Mouse (Mus musculus): ENCODE data around the gene Tead2.

The Tead2 gene

GRCm38 (mm10) chr7:45257063-45257840 is 41.7 kb downstream of the Tead2 start:
- DNase-seq (ENCODE audit: extremely low spot score) = no peak

- no peak for DNase-seq (ENCODE audit: extremely low spot score)
These were observed 43.7 kb downstream of the Tead2 start for GRCm38 (mm10) chr7:45259281-45259680.

GRCm38 (mm10) chr7:45262266-45262665 is 46.7 kb downstream of the Tead2 start:
- DNase-seq (ENCODE audit: extremely low spot score) = no peak

GRCm38 (mm10) chr7:45263006-45263607 is 47.6 kb downstream of the Tead2 start:
- DNase-seq (ENCODE audit: extremely low spot score) = no peak

GRCm38 (mm10) chr7:45264348-45264747 is 48.8 kb downstream of the Tead2 start:
- DNase-seq (ENCODE audit: extremely low spot score) = no peak

GRCm38 (mm10) chr7:45265518-45265917 is 50.0 kb downstream of the Tead2 start:
- DNase-seq (ENCODE audit: extremely low spot score) = no peak

- no peak for DNase-seq (ENCODE audit: extremely low spot score)
These were observed 57.3 kb downstream of the Tead2 start for GRCm38 (mm10) chr7:45272786-45273412.

GRCm38 (mm10) chr7:45273672-45274071 is 58.1 kb downstream of the Tead2 start:
- no peak for DNase-seq (ENCODE audit: extremely low spot score)

- peak; percentile 75 for DNase-seq (ENCODE audit: extremely low spot score)
These were observed 61.7 kb downstream of the Tead2 start, which contains the start of gene Slc6a21 for GRCm38 (mm10) chr7:45277136-45277760. Gene Slc6a21, plus strand, starts transcription at chr7:45277513.
